In the genomic region with DNA sequence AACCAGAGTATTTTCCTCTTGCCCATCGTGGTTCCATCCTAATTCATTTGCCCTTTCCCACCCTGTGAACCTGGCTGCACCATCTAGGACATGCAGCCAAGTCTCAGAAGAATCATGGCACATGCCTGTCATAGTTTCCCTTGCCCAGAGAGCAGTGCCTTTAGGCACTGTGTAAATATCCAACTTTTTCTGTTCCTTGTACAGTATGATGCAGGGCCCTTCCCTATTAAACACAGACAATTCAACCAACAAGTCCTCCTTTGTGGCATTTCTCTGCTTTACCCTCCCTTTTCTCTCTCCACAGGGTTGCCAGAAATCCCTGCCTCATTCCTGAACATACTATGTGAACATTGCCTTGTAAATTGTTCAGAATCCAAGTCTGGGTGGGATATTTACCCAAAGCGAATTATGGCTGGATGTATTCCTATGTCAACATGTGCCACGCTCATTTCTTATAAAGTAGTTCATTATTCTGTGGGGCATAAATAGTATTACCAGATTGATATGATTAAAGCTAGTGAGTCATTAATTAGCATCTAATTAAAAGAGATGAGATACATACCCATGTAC, we compare ENCODE assay signal across 23 mouse cellular contexts.
"Had no signal": no experiment of that assay in that cellular context is flagged by ENCODE, and none has a peak within 500 bp of the region (broad histone marks: within the 10 kb centered on the region; RNA-seq: fewer than 3 reads in every experiment).

No protein-coding gene starts in this region.

- H3K9me3 ChIP-seq: liver, embryonic 12.5 days; liver, embryonic 15.5 days; megakaryocyte, embryonic 14.5 days; midbrain, embryonic 10.5 days; midbrain, embryonic 13.5 days; neural tube, embryonic 13.5 days had no signal

- H3K9ac ChIP-seq: liver, embryonic 12.5 days; liver, embryonic 15.5 days; midbrain, embryonic 13.5 days; neural tube, embryonic 13.5 days had no signal

- H3K4me3 ChIP-seq: layer of hippocampus, adult 2 months; liver, embryonic 12.5 days; liver, embryonic 15.5 days; megakaryocyte, embryonic 14.5 days; midbrain, embryonic 10.5 days; midbrain, embryonic 13.5 days; myocyte; neural tube, embryonic 13.5 days had no signal

- DNase-seq: kidney, adult 2 months; kidney, postnatal 25 days; left cerebral cortex, postnatal 4 days; liver; lung, adult 18-20 months; lung, postnatal 10 days; right cerebral cortex, postnatal 14 days; right cerebral cortex, postnatal 4 days; thymus, adult 2 months; thymus, postnatal 14 days; thymus, postnatal 4 days had no signal

- H3K4me1 ChIP-seq: liver, embryonic 12.5 days; liver, embryonic 15.5 days; megakaryocyte, embryonic 14.5 days; midbrain, embryonic 10.5 days; midbrain, embryonic 13.5 days; neural tube, embryonic 13.5 days had no signal

- H3K4me2 ChIP-seq: liver, embryonic 12.5 days; liver, embryonic 15.5 days; midbrain, embryonic 13.5 days; neural tube, embryonic 13.5 days had no signal

- H3K27ac ChIP-seq: kidney, postnatal 0 days; layer of hippocampus, adult 2 months; liver, embryonic 12.5 days; liver, embryonic 15.5 days; midbrain, embryonic 10.5 days; midbrain, embryonic 13.5 days; neural tube, embryonic 13.5 days; stomach, postnatal 0 days had no signal

- H3K36me3 ChIP-seq: liver, embryonic 12.5 days; liver, embryonic 15.5 days; midbrain, embryonic 10.5 days; midbrain, embryonic 13.5 days; neural tube, embryonic 13.5 days had no signal

- ATAC-seq: intestine, postnatal 0 days; liver, embryonic 12.5 days; midbrain, embryonic 13.5 days; midbrain, embryonic 16.5 days had no signal

- H3K27me3 ChIP-seq: liver, embryonic 12.5 days; liver, embryonic 15.5 days had no signal
